Mouse (Mus musculus) liver, adult 2 months (tissue): ENCODE measurements at regions not wholly inside any gene's neighbourhood (a gene's known extent, or its start where the extent isn't known, plus 50 kb on each side); places are given as distances from the start of the nearest gene placed in this dataset.
"Not testable (repeated sequence)": the region's sequence is repeated elsewhere in the genome, so short reads cannot be mapped to it uniquely, and the experiment has no call there.

Source experiments
- CTCF ChIP-seq: fragments of 200-500 bp; IDR thresholded peaks from 2 replicates; pipeline ENCODE4 v1.5.1; 2011; ENCODE audit warnings: low read depth, low read length, control low read depth
- POLR2A ChIP-seq: fragments of 200-500 bp; IDR thresholded peaks from 2 replicates; pipeline ENCODE4 v1.6.1; 2011; ENCODE audit warnings: low read length, control low read depth; ENCODE audit not compliant: insufficient read depth; ENCODE audit errors: extremely low read depth

- not testable (repeated sequence) for TF ChIP-seq POLR2A, CTCF
Measured at GRCm38 (mm10) chr5:67490709-67491108, 62.6 kb upstream of the Bend4 start.
